ENCODE assay signal across 22 mouse cellular contexts in genomic region chr6:136450863-136451262, GRCm38 (mm10). TPM values are rescaled to one million over a fixed set of nuclear protein-coding genes. Genes with fewer than 3 reads are reported as not detected.
"Had no signal": no experiment of that assay in that cellular context is flagged by ENCODE, and none has a peak within 500 bp of the region (broad histone marks: within the 10 kb centered on the region; RNA-seq: fewer than 3 reads in every experiment).

No protein-coding gene starts in this region.

- H3K27me3 ChIP-seq: limb, embryonic 13.5 days; liver, embryonic 13.5 days; midbrain, embryonic 12.5 days; midbrain, embryonic 15.5 days; neural tube, embryonic 12.5 days; neural tube, embryonic 15.5 days; stomach, embryonic 15.5 days had no signal

- H3K4me2 ChIP-seq: limb, embryonic 13.5 days; liver, embryonic 13.5 days; lung, embryonic 14.5 days; midbrain, embryonic 12.5 days; midbrain, embryonic 15.5 days; neural tube, embryonic 12.5 days; neural tube, embryonic 15.5 days; stomach, embryonic 15.5 days had no signal

- H3K9me3 ChIP-seq: limb, embryonic 10.5 days; liver, embryonic 13.5 days; midbrain, embryonic 12.5 days; midbrain, embryonic 15.5 days; neural tube, embryonic 12.5 days; neural tube, embryonic 15.5 days; stomach, embryonic 15.5 days had no signal

- H3K4me3 ChIP-seq: layer of hippocampus, adult 2 months; limb, embryonic 10.5 days; limb, embryonic 13.5 days; liver, embryonic 13.5 days; midbrain, embryonic 12.5 days; midbrain, embryonic 15.5 days; neural tube, embryonic 12.5 days; neural tube, embryonic 15.5 days; stomach, embryonic 15.5 days had no signal

- H3K27ac ChIP-seq: kidney, postnatal 0 days; layer of hippocampus, adult 2 months; limb, embryonic 10.5 days; limb, embryonic 13.5 days; liver, embryonic 13.5 days; midbrain, embryonic 12.5 days; midbrain, embryonic 15.5 days; neural tube, embryonic 12.5 days; neural tube, embryonic 15.5 days; stomach, embryonic 15.5 days had no signal

- H3K9ac ChIP-seq: limb, embryonic 13.5 days; liver, embryonic 13.5 days; lung, embryonic 14.5 days; midbrain, embryonic 12.5 days; midbrain, embryonic 15.5 days; neural tube, embryonic 12.5 days; neural tube, embryonic 15.5 days; stomach, embryonic 15.5 days had no signal

- ATAC-seq: intestine, embryonic 16.5 days; lung, postnatal 0 days; midbrain, embryonic 15.5 days had no signal

- DNase-seq: kidney, adult 2 months; kidney, postnatal 25 days; layer of hippocampus, adult 9-11 months; liver; liver, embryonic 13.5 days; lung, embryonic 14.5 days; right cerebral cortex, postnatal 25 days; spleen, adult 18-20 months; thymus, postnatal 25 days had no signal

- H3K36me3 ChIP-seq: limb, embryonic 10.5 days; limb, embryonic 13.5 days; liver, embryonic 13.5 days; midbrain, embryonic 12.5 days; midbrain, embryonic 15.5 days; neural tube, embryonic 12.5 days; neural tube, embryonic 15.5 days; stomach, embryonic 15.5 days had no signal

- H3K4me1 ChIP-seq: midbrain, embryonic 12.5 days; midbrain, embryonic 15.5 days; neural tube, embryonic 12.5 days; neural tube, embryonic 15.5 days; stomach, embryonic 15.5 days had no signal

RNA-seq across cellular contexts. Expression of gene E330021D16Rik, which starts 35.5 kb away (rescaled TPM):
- polyA plus RNA-seq: intestine, embryonic 16.5 days; large intestine, adult 2 months; limb, embryonic 10.5 days; limb, embryonic 13.5 days; liver, embryonic 13.5 days; lung, embryonic 14.5 days; macrophage; midbrain, embryonic 12.5 days; midbrain, embryonic 15.5 days; neural tube, embryonic 12.5 days; neural tube, embryonic 15.5 days; stomach, embryonic 15.5 days had no signal
